Mouse (Mus musculus) cortical plate, adult 2 months (tissue): Measurements from ENCODE around the gene Sec16b. TPM values are rescaled to one million over a fixed set of nuclear protein-coding genes. Genes with fewer than 3 reads are reported as not detected.

Experiments used
- H3K27ac ChIP-seq: fragments of 200-500 bp; 2 replicates; pipeline ENCODE4 v1.5.1; 2012; ENCODE audit warnings: low read length, control low read depth, inconsistent platforms; ENCODE audit not compliant: insufficient read depth
- H3K4me1 ChIP-seq: fragments of 200-500 bp; 2 replicates; pipeline ENCODE4 v1.6.1; 2011; ENCODE audit warnings: low read length; ENCODE audit not compliant: control insufficient read depth, insufficient read depth
- H3K4me3 ChIP-seq: fragments of 200-500 bp; 2 replicates; pipeline ENCODE4 v1.5.1; 2011; ENCODE audit warnings: mild to moderate bottlenecking, low read length, control low read depth; ENCODE audit not compliant: insufficient read depth
- CTCF ChIP-seq: fragments of 200-500 bp; IDR thresholded peaks from 2 replicates; pipeline ENCODE4 v1.5.1; 2011; ENCODE audit warnings: mild to moderate bottlenecking, control low read depth, low read length; ENCODE audit not compliant: insufficient read depth; ENCODE audit errors: extremely low read depth
- POLR2A ChIP-seq: fragments of 200-500 bp; IDR thresholded peaks from 2 replicates; pipeline ENCODE4 v1.6.1; 2011; ENCODE audit warnings: mild to moderate bottlenecking, low read length, control low read depth; ENCODE audit not compliant: insufficient read depth; ENCODE audit errors: extremely low read depth
- polyA plus RNA-seq: library from polyadenylated mRNA; depleted of rRNA; stranded (reverse); fragments of >200 nt; gene quantifications from 2 replicates; pipeline ENCODE4 v1.2.3, GENCODE M21; 2012

Sec16b gene
- polyA plus RNA-seq, 1 experiment: 1.1 TPM

DNA sequence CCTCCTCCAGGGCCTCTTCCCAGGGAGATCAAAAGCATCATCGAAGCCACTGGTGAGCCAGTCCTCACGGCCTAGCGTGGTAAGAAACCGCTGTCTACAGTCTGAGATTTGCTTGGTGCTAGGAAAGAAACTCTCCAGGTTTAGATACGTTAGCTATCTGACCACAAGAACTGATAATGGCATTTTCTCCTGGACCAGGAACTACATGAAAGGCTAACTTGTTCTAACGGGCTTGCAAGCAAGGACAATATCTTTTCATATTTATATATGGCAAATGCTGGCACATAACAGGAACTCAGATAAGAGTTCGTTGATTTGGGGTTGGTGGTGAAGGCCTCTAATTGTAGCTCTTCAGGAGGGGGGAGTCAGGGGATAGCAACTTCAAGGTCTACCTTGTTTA is 18.2 kb downstream of the Sec16b start:
- TF ChIP-seq CTCF (no peak), POLR2A (no peak)
- Histone ChIP-seq H3K4me1 (no peaks in the 10 kb centered on the region), H3K27ac (no peak overlapping the region), H3K4me3 (no peak overlapping the region)

DNA sequence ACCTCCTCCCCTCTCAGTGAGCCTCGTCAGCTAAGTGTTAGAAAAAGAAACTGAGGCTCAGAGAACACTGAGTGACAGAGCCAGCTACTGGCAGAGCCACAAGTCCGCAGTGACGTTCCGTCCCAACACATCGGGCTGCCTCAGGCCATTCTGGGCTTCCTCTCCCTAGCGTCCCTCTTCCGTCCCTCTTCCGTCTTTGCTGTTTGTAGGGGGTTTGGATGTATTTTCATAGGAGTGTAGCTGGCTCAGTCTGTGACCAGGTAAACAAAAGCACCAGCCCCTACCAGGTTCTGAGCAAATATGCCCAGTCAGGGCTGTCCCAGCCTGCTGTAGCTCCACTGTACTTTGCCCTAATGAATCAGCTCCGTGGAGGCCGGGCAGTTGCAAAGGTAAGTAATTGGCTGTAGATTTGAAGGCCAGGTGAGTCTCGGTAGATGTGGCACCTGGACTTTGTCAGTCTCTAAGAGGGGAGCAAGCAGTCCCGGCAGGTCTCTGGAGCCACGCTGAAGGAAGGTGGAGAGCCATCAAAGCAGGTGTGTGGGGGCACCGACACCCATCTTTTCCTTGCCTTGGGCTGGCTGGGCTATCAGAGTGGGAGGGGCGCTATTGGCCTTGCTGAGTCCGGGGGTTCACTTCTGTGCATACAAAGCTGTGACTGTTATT is 19.3 kb downstream of the Sec16b start:
- Histone ChIP-seq H3K4me3 (no peak overlapping the region), H3K27ac (no peak overlapping the region), H3K4me1 (no peaks in the 10 kb centered on the region)
- TF ChIP-seq CTCF (no peak), POLR2A (no peak)

DNA sequence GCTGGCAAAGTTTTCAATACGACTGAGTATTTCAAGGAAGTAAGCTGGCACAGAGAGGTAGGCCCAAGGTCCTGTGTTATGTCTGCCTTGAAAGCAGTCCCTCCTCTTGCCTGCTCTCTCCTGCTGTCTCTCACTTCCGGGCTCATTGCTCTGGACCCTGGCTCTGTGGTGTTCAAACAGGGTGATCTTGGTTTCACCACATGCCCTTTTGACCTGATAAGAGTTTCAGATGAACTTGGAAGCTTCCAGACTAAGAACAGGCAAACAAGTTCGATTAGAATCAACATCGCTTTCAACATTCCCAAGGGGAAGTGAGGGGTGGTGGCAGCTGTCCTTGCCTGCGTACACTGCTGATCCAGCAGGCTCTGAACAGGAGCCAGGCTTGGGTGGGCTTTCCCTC is 20.1 kb downstream of the Sec16b start:
- TF ChIP-seq POLR2A: no peak
- Histone ChIP-seq H3K4me3 (no peak overlapping the region), H3K4me1 (no peaks in the 10 kb centered on the region), H3K27ac (no peak overlapping the region)

DNA sequence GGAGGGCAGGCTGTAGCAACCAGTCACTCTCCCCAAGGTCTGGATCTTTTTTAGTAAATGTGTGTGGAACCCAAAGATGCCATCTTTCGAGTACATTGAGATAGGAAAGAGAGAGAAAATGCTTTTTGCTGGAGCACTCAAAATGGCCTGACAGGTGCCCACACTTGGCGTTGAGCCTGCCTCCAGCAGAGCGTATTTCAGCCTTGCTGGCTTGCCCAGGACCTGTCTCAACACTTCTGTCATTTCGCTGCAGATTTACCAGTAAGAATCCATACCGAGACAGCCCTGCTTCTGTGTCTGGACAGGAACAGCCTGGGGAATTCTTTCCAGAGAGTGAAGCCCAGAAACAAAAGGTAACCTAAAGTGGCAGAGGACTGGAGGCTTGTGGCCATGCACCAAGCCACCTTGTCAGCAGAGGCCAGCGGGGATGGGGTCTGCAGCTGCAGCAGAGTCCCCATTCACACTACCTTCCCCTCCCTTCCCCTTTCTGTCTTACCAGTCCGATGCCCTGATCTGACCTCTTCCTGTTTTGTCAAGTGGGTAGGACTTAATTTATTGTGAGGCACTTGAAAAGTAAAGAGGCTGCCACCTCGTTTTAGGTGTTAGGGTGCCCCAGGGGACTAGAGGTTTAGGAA is 26.4 kb downstream of the Sec16b start:
- Histone ChIP-seq H3K4me1 (no peaks in the 10 kb centered on the region; the same call in 1 of the 2 replicates), H3K27ac (no peak overlapping the region), H3K4me3 (no peak overlapping the region)
- no peak for TF ChIP-seq CTCF
- no peak for TF ChIP-seq POLR2A

DNA sequence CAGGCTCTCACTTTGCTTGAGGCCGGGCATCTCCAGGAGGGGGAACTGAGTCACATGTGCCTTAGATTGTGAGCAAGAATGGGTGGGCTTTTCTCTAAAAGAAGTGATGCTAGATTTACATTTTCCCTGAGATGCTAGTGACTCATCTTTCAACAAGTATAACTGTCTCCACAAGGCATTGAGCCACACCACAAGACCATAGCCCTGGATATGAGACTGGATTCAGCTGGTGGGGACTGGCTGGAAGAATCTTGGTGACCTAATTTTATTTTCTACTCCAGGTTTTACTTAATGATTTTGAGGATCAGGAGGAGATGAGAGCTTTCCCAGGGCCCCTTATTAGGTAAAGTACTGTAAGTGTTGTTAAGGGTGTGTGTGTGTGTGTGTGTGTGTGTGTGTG is 29.0 kb downstream of the Sec16b start:
- H3K27ac ChIP-seq: no peak overlapping the region
- TF ChIP-seq POLR2A (no peak), CTCF (no peak)
- no peaks in the 10 kb centered on the region; the same call in 1 of the 2 replicates for H3K4me1 ChIP-seq
- H3K4me3 ChIP-seq: no peak overlapping the region

DNA sequence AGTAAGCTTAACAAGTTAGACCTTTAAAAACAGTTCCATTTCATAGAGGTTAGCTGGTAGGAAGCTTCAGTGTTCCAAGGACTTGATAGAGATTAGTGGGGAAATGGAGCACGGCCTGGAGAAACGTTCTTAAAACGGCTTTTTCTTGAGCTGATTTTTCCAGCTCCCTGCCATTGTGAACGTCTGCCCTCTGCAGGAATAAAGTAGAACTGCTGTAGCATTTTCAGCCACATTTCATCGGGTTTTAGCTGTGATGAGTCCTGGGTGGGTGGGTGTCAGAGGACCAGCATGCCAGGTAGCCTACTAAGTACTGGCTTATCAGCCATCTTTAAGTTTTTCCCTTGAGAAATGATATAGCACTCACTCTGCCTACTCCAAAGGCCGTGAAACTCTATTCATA is 29.9 kb downstream of the Sec16b start:
- TF ChIP-seq CTCF (peak; percentile 86), POLR2A (no peak)
- Histone ChIP-seq H3K4me1 (no peaks in the 10 kb centered on the region; the same call in 1 of the 2 replicates), H3K27ac (no peak overlapping the region), H3K4me3 (no peak overlapping the region)

DNA sequence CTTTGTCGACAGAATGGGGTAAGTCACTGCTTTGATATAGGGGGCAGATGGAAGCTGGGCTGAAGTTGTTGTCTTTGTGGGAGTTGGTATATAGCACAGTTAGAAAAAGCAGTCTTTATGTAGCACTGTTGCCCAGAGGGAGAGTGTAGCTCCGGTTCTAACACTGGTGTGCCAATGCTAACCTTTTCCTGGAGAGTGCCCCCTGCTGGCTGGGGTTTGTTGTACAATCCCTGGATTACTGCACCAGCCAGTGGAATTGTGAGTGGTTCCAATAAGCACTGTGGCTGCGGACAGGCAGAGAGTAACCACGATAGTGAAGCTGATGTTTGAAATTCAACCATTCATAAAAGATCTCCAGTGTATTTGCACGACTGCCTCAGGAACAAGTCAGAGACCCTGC is 31.1 kb downstream of the Sec16b start:
- H3K27ac ChIP-seq: no peak overlapping the region
- no peak overlapping the region for H3K4me3 ChIP-seq
- TF ChIP-seq CTCF (peak; percentile 5; the same call in 1 of the 2 replicates), POLR2A (no peak)
- no peaks in the 10 kb centered on the region; the same call in 1 of the 2 replicates for H3K4me1 ChIP-seq

DNA sequence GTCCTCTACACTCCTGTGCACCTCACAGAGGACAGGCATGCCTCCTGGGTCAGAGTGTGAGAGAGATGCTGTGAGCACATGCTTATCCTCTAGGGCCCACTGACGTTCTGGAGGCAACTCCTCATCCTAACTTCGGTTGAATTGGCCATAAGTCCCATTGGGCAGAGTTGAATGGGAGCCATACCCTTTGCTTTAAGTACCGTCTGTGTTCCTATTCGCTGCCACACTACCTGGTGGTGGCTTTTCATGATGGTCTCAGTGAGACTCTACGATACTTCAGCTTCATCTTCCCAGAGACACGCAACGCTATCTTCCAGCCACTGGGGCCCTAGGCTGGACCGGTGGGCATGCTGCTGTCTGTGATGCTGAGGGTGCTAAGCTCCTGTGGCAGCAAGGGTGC is 38.5 kb downstream of the Sec16b start:
- TF ChIP-seq CTCF: no peak
- TF ChIP-seq POLR2A: no peak
- no peaks in the 10 kb centered on the region for H3K4me1 ChIP-seq
- H3K4me3 ChIP-seq: no peak overlapping the region
- no peak overlapping the region for H3K27ac ChIP-seq

DNA sequence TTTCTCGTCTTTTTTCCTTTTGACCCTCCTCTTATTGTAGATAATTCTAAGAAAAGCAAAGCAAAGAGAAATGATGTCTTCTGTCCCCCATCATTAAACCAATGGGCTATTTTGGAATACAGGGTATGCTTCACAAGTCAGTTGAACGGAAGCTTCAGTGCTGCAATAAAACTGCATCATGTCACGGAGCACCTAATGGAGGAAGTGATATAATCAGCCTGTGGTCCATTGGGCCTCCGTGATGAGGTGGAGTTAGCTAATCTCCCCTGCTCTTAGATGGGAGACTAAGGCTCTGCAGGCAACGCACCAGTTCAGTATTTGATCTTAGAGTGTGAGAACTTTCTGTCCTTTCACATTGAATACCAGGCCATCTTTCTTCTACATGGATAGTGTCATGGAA is 41.1 kb downstream of the Sec16b start:
- Histone ChIP-seq H3K27ac (no peak overlapping the region), H3K4me3 (no peak overlapping the region), H3K4me1 (no peaks in the 10 kb centered on the region)
- no peak for TF ChIP-seq POLR2A
- TF ChIP-seq CTCF: no peak

DNA sequence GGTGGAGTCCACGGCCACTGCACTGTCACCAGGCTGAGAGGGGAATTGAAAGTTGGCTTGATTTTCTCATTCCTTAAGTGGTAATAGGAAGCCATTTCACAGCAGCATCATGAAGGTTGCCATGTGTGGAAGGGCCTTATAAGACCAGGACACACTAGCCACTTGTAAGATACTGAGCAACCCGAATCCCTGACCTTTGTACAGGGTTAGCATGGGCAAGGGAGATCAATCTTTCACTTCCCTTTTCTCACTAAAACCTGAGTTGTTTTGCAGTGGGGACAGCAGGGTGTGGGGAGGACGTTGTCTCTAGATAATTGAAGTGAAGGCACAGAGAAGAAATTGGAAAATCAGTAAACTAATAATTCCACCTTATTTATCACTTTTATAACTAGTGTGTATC is 43.2 kb downstream of the Sec16b start:
- Histone ChIP-seq H3K4me1 (no peaks in the 10 kb centered on the region), H3K27ac (no peak overlapping the region), H3K4me3 (no peak overlapping the region)
- no peak for TF ChIP-seq POLR2A
- no peak for TF ChIP-seq CTCF

DNA sequence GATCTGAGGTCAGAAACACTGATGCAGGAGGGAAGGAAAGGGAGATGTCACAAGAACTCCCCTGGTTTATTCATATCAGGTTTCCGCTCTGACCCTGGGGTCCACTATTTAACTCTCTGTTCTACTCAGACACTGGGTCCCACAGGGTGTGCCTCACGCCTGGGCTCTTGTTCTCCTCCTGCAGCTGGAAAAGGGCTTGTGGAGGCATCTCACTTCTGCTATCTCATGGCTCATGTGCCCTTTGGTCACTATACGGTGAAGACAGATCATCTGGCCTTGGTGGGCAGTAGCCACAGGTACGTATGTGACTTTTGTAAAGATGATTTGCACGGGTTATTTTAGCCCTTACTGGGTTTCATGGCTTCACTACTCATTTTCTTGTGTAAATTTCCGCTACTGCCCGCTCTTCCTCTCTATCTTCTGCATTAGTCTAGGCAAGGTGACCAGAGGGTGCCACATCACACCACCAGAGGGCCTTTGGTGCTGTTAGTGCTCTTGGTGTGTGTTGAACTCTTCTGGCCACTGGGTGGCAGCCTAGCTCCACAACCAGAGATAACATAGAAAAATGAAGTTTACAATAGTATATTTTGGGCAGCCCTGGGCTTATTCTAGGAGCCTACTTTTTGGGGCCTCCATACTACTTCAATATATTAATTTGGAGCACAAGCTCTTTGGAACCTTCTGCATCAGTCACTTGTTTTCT is 46.4 kb downstream of the Sec16b start:
- Histone ChIP-seq H3K27ac (no peak overlapping the region), H3K4me3 (no peak overlapping the region), H3K4me1 (peaks cover 7% of the 10 kb centered on the region; the same call in 1 of the 2 replicates)
- TF ChIP-seq CTCF (peak; percentile 100), POLR2A (no peak)
